Mouse (Mus musculus): Measurements from ENCODE around the gene Gm8374. TPM values are rescaled to one million over a fixed set of nuclear protein-coding genes. Genes with fewer than 3 reads are reported as not detected.

Gene Gm8374
- polyA plus RNA-seq (2014; fragmentation: Illumina TruSeq; extraction: RNeasy Lipid Tissue Mini Kit (QIAGEN cat#74804); ENCODE audit: insufficient read depth, low read depth, low replicate concordance) = not detected

GRCm38 (mm10) chr14:7365034-7365433, at the start of gene Gm8374:
Gene Gm8374, minus strand, starts transcription at chr14:7365134.

GRCm38 (mm10) chr14:7332295-7332694, 32.6 kb downstream of the Gm8374 start, which contains the start of gene Gm5797:
Gene Gm5797, minus strand, starts transcription at chr14:7332395.

GRCm38 (mm10) chr14:7314661-7315060, 50.3 kb downstream of the Gm8374 start, which contains the start of gene Gm3739:
Gene Gm3739, minus strand, starts transcription at chr14:7315049.

Other genes starting within 250 kb of the Gm8374 start
- gene Gm6676, start 239.7 kb downstream of the Gm8374 start, polyA plus RNA-seq (2014; fragmentation: Illumina TruSeq; extraction: RNeasy Lipid Tissue Mini Kit (QIAGEN cat#74804); ENCODE audit: insufficient read depth, low read depth, low replicate concordance) = not detected
- 0.79 TPM for gene Gm3512, start 190.6 kb downstream of the Gm8374 start, polyA plus RNA-seq (2014; fragmentation: Illumina TruSeq; extraction: RNeasy Lipid Tissue Mini Kit (QIAGEN cat#74804); ENCODE audit: insufficient read depth, low read depth, low replicate concordance)
- gene Gm16434, start 170.6 kb downstream of the Gm8374 start, polyA plus RNA-seq (2014; fragmentation: Illumina TruSeq; extraction: RNeasy Lipid Tissue Mini Kit (QIAGEN cat#74804); ENCODE audit: insufficient read depth, low read depth, low replicate concordance) = not detected
- not detected for gene Gm3727, start 100.4 kb downstream of the Gm8374 start, polyA plus RNA-seq (2014; fragmentation: Illumina TruSeq; extraction: RNeasy Lipid Tissue Mini Kit (QIAGEN cat#74804); ENCODE audit: insufficient read depth, low read depth, low replicate concordance)
- not detected for gene Gm3739, start 50.1 kb downstream of the Gm8374 start, polyA plus RNA-seq (2014; fragmentation: Illumina TruSeq; extraction: RNeasy Lipid Tissue Mini Kit (QIAGEN cat#74804); ENCODE audit: insufficient read depth, low read depth, low replicate concordance)
- not detected for gene Gm5797, start 32.7 kb downstream of the Gm8374 start, polyA plus RNA-seq (2014; fragmentation: Illumina TruSeq; extraction: RNeasy Lipid Tissue Mini Kit (QIAGEN cat#74804); ENCODE audit: insufficient read depth, low read depth, low replicate concordance)
- gene Gm3755, start 85.8 kb upstream of the Gm8374 start, polyA plus RNA-seq (2014; fragmentation: Illumina TruSeq; extraction: RNeasy Lipid Tissue Mini Kit (QIAGEN cat#74804); ENCODE audit: insufficient read depth, low read depth, low replicate concordance) = not detected
- gene Gm3752, start 118.6 kb upstream of the Gm8374 start, polyA plus RNA-seq (2014; fragmentation: Illumina TruSeq; extraction: RNeasy Lipid Tissue Mini Kit (QIAGEN cat#74804); ENCODE audit: insufficient read depth, low read depth, low replicate concordance) = not detected
- not detected for gene Gm3558, start 203.4 kb upstream of the Gm8374 start, polyA plus RNA-seq (2014; fragmentation: Illumina TruSeq; extraction: RNeasy Lipid Tissue Mini Kit (QIAGEN cat#74804); ENCODE audit: insufficient read depth, low read depth, low replicate concordance)
- not detected for gene Gm10338, start 230.5 kb upstream of the Gm8374 start, polyA plus RNA-seq (2014; fragmentation: Illumina TruSeq; extraction: RNeasy Lipid Tissue Mini Kit (QIAGEN cat#74804); ENCODE audit: insufficient read depth, low read depth, low replicate concordance)